Mouse (Mus musculus) midbrain, embryonic 14.5 days (tissue): ENCODE data around the gene Gm3409. TPM values are rescaled to one million over a fixed set of nuclear protein-coding genes. Genes with fewer than 3 reads are reported as not detected.
"Not testable (repeated sequence)": the region's sequence is repeated elsewhere in the genome, so short reads cannot be mapped to it uniquely, and the experiment has no call there.

Experiments
- ATAC-seq: fragments of 200-750 bp; cut with Nextera tagmentation; 2 replicates; pipeline ENCODE4 v1.8.0; 2017; ENCODE audit warnings: moderate number of reproducible peaks, moderate library complexity; ENCODE audit not compliant: low FRiP score, low TSS enrichment
- DNase-seq: peaks from one replicate; pipeline ENCODE4 v3.0.0-alpha.2; 2015
- H3K27ac ChIP-seq: fragments of 300-500 bp; sonication (generic); replicated peaks from 2 replicates; pipeline ENCODE4 v1.5.1; 2014; ENCODE audit warnings: mild to moderate bottlenecking, low read depth, low read length, moderate library complexity
- H3K27me3 ChIP-seq: fragments of 300-500 bp; sonication (generic); 2 replicates; pipeline ENCODE4 v1.6.1; 2014; ENCODE audit warnings: low read length, control low read depth, mixed read lengths; ENCODE audit not compliant: control insufficient read depth, insufficient read depth
- H3K36me3 ChIP-seq: fragments of 300-500 bp; sonication (generic); 2 replicates; pipeline ENCODE4 v1.6.1; 2014; ENCODE audit warnings: low read length, control low read depth; ENCODE audit not compliant: control insufficient read depth, insufficient read depth
- H3K4me1 ChIP-seq: fragments of 300-500 bp; sonication (generic); 2 replicates; pipeline ENCODE4 v1.6.1; 2014; ENCODE audit warnings: mild to moderate bottlenecking, antibody characterized with exemption, low read length, control low read depth; ENCODE audit not compliant: control insufficient read depth, insufficient read depth
- H3K4me2 ChIP-seq: fragments of 300-500 bp; sonication (generic); 2 replicates; pipeline ENCODE4 v1.6.1; 2014; ENCODE audit warnings: mild to moderate bottlenecking, low read length, moderate library complexity
- H3K4me3 ChIP-seq: fragments of 300-500 bp; sonication (generic); replicated peaks from 2 replicates; pipeline ENCODE4 v1.5.1; 2014; ENCODE audit warnings: low read depth, low read length
- H3K9ac ChIP-seq: fragments of 300-500 bp; sonication (generic); replicated peaks from 2 replicates; pipeline ENCODE4 v1.6.1; 2014; ENCODE audit warnings: mild to moderate bottlenecking, low read length, moderate library complexity
- H3K9me3 ChIP-seq: fragments of 300-500 bp; sonication (generic); 2 replicates; pipeline ENCODE4 v1.6.1; 2016; ENCODE audit warnings: low read length, control low read depth, mixed read lengths; ENCODE audit not compliant: control insufficient read depth
- WGBS: fragments of 180-500 bp; shearing (Covaris S2); extraction: QIAGEN DNeasy Blood & Tissue Kit; methylation state at CpG from one replicate; pipeline ENCODE4 v1.1.7; 2014; 5-methylcytosine and 5-hydroxymethylcytosine counted together
- polyA plus RNA-seq: library from polyadenylated mRNA; unstranded; fragments of >200 nt; fragmentation: Nextera tagmentation; extraction: Ambion mirVana; gene quantifications from 2 replicates; pipeline ENCODE4 v1.2.1, GENCODE M21; 2014

Gm3409 gene
- not detected in 2 replicates for polyA plus RNA-seq

GRCm38 (mm10) chr5:146537347-146537746 lies at the start of gene Gm3409:
TSS of gene Gm3409 (plus strand) at chr5:146537647.
- not testable (repeated sequence) for H3K36me3 ChIP-seq, H3K27me3 ChIP-seq, H3K4me2 ChIP-seq, H3K4me3 ChIP-seq, ATAC-seq, H3K9ac ChIP-seq, H3K4me1 ChIP-seq, H3K9me3 ChIP-seq, DNase-seq, H3K27ac ChIP-seq
- WGBS: 100% methylated on average over 2 of the region's 3 CpGs

- H3K4me1 ChIP-seq, DNase-seq, ATAC-seq, H3K27ac ChIP-seq, H3K27me3 ChIP-seq, H3K4me2 ChIP-seq, H3K36me3 ChIP-seq, H3K9me3 ChIP-seq, H3K9ac ChIP-seq, H3K4me3 ChIP-seq: not testable (repeated sequence)
- 14% methylated on average over 3 of the region's 4 CpGs for WGBS
Measured at GRCm38 (mm10) chr5:146488959-146489358, 48.5 kb upstream of the Gm3409 start.

GRCm38 (mm10) chr5:146491063-146491462 lies 46.4 kb upstream of the Gm3409 start, which contains the start of gene Gm6370:
TSS of gene Gm6370 (plus strand) at chr5:146491363.
- not testable (repeated sequence) for H3K4me3 ChIP-seq, ATAC-seq, H3K4me2 ChIP-seq, H3K36me3 ChIP-seq, H3K9ac ChIP-seq, H3K27me3 ChIP-seq, H3K9me3 ChIP-seq, H3K27ac ChIP-seq, DNase-seq, H3K4me1 ChIP-seq
- no CpG with 5 or more reads among the region's 5 CpGs for WGBS

GRCm38 (mm10) chr5:146502099-146502498 lies 35.3 kb upstream of the Gm3409 start, which contains the start of gene 4930449I24Rik:
TSS of gene 4930449I24Rik (plus strand) at chr5:146502399.
- H3K27ac ChIP-seq, H3K9me3 ChIP-seq, H3K4me2 ChIP-seq, H3K4me3 ChIP-seq, H3K36me3 ChIP-seq, H3K9ac ChIP-seq, DNase-seq, H3K4me1 ChIP-seq, ATAC-seq, H3K27me3 ChIP-seq: not testable (repeated sequence)
- no CpG with 5 or more reads among the region's 5 CpGs for WGBS

- H3K27ac ChIP-seq, ATAC-seq, H3K36me3 ChIP-seq, H3K4me3 ChIP-seq, H3K9me3 ChIP-seq, H3K4me1 ChIP-seq, DNase-seq, H3K4me2 ChIP-seq, H3K27me3 ChIP-seq, H3K9ac ChIP-seq: not testable (repeated sequence)
- no CpG with 5 or more reads among the region's 5 CpGs for WGBS
Measured at GRCm38 (mm10) chr5:146513823-146514222, 23.6 kb upstream of the Gm3409 start, which contains the start of gene Gm3402. TSS of gene Gm3402 (plus strand) at chr5:146514123.

GRCm38 (mm10) chr5:146525501-146525900 lies 11.9 kb upstream of the Gm3409 start, which contains the start of gene Gm3404:
TSS of gene Gm3404 (plus strand) at chr5:146525801.
- H3K4me3 ChIP-seq, H3K4me1 ChIP-seq, H3K9ac ChIP-seq, H3K27ac ChIP-seq, H3K4me2 ChIP-seq, DNase-seq, H3K9me3 ChIP-seq, ATAC-seq, H3K36me3 ChIP-seq, H3K27me3 ChIP-seq: not testable (repeated sequence)
- 100% methylated on average over 1 of the region's 3 CpGs for WGBS

- DNase-seq, H3K27me3 ChIP-seq, H3K9me3 ChIP-seq, H3K27ac ChIP-seq, H3K36me3 ChIP-seq, H3K4me3 ChIP-seq, H3K9ac ChIP-seq, H3K4me1 ChIP-seq, H3K4me2 ChIP-seq, ATAC-seq: not testable (repeated sequence)
- no CpG with 5 or more reads among the region's 3 CpGs for WGBS
Measured at GRCm38 (mm10) chr5:146555836-146556235, 18.4 kb downstream of the Gm3409 start, which contains the start of gene Gm3415. TSS of gene Gm3415 (plus strand) at chr5:146556136.

GRCm38 (mm10) chr5:146564259-146564658 lies 26.8 kb downstream of the Gm3409 start:
- Histone ChIP-seq H3K27ac (no peak overlapping the region), H3K4me1 (no peaks in the 10 kb centered on the region), H3K4me3 (no peak overlapping the region), H3K36me3 (no peaks in the 10 kb centered on the region), H3K9me3 (no peaks in the 10 kb centered on the region), H3K9ac (no peak overlapping the region), H3K4me2 (no peak overlapping the region), H3K27me3 (no peaks in the 10 kb centered on the region)
- 91% methylated on average over 1 of the region's 1 CpGs for WGBS
- no peak for ATAC-seq
- no peak for DNase-seq

GRCm38 (mm10) chr5:146567054-146567453 lies 29.6 kb downstream of the Gm3409 start:
- peak; percentile 78 for DNase-seq
- ATAC-seq: no peak

More at GRCm38 (mm10) chr5:146567054-146567453, 29.6 kb downstream of the Gm3409 start:
- Histone ChIP-seq H3K4me2 (no peak overlapping the region), H3K9me3 (no peaks in the 10 kb centered on the region), H3K9ac (no peak overlapping the region), H3K27me3 (no peaks in the 10 kb centered on the region), H3K4me3 (no peak overlapping the region), H3K4me1 (no peaks in the 10 kb centered on the region), H3K36me3 (no peaks in the 10 kb centered on the region), H3K27ac (no peak overlapping the region)
- 66% methylated on average over 4 of the region's 4 CpGs for WGBS
